Mouse (Mus musculus) brain, embryonic 14.5 days (tissue): ENCODE data around the gene Crat.
A peak's percentile ranks its signal among the peaks of the same experiment; 100 is the strongest.

ENCODE experiments used
- CTCF ChIP-seq: fragments of 200-500 bp; IDR thresholded peaks from 2 replicates; pipeline ENCODE4 v1.5.1; 2012; ENCODE audit warnings: inconsistent platforms, mild to moderate bottlenecking, moderate library complexity, borderline replicate concordance; ENCODE audit not compliant: insufficient read depth, insufficient read length; ENCODE audit errors: extremely low read depth
- POLR2A ChIP-seq: fragments of 200-500 bp; IDR thresholded peaks from 2 replicates; pipeline ENCODE4 v1.6.1; 2012; ENCODE audit warnings: mild to moderate bottlenecking, inconsistent platforms, borderline replicate concordance; ENCODE audit not compliant: poor library complexity, insufficient read depth, insufficient read length, severe bottlenecking; ENCODE audit errors: extremely low read depth

GRCm38 (mm10) chr2:30450530-30450929, 34.9 kb upstream of the Crat start:
- peak; percentile 48; the same call in 1 of the 2 replicates for TF ChIP-seq CTCF
- TF ChIP-seq POLR2A: no peak
